Mouse (Mus musculus): ENCODE measurements around the gene Ltbp4. TPM values are rescaled to one million over a fixed set of nuclear protein-coding genes. Genes with fewer than 3 reads are reported as not detected.

Gene Ltbp4
- 1.6 TPM for polyA plus RNA-seq (2014; fragmentation: Illumina TruSeq; extraction: RNeasy Lipid Tissue Mini Kit (QIAGEN cat#74804); ENCODE audit: low read depth, low replicate concordance)

DNA sequence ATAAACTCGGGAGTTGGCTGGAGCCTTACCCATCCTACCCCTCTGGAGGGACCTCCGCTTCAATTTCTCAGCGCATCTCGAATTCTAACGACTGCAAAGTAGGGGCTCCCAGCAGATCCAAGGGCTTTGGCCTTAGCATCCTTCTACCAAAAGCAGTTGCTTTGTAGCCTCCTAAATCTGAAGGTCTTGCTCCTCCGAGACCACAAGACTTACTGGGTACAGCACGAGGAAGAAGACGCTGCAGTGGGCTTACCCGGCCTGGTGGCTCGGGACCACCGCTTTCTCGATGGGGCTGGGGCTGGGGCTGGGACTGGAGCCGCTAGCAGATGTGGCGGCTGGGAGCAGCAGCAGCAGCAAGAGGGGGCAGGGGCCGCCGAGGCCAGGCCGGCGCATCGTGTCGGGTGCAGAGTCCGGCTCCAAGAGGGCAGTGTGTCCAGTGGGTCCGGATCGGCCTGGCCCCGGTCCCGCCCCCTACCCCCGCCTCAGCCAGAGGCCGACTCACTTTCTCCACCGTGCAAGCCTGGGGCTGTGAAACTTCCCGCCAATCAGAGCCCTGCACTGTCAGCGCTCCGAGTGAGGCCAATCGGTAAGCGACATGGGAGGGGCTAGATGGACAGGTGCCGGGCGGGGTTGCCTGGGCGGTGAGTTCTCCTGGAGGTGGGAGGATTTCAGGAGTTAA is at the start of gene Ltbp4:
Ltbp4 (minus strand) TSS at position 518 of the 679 bp plus-strand sequence.

DNA sequence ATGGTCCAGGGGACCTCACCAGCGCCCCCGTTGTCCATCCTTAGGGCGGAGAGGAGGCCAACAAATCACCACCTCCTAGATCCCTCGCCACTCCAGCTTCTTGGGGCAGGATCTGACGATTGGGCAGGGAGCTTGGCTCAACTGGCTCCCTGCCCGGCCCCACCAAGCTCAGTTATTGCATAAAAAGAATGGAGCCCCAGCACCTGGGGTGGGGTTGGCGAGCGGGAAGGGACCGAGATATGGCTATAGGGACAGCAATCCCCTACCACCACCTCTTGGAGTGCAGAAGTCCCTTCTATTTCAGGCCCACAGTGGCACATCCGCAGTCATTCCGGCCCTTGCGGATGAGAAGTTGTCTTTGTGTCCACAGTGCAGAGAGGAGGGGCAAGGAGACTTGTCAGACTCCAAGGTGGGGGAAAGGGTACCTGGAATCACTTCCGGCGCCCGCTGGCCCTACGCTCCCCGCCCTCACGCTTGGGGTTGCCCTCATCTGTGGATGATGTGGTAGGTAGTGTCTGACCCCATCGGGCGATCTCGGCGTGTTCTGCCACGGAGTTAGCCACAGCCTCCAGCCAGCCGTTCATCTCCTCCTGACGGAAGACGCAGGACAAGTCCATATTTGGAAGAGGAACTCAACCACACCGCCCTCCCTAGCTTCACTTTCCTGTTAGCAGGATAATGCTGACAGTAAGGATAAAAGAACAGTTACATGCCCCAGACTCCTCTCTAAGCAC is 19.5 kb upstream of the Ltbp4 start, which contains the start of gene Gm20479:
Gm20479 (minus strand) TSS at position 559 of the 734 bp plus-strand sequence.

DNA sequence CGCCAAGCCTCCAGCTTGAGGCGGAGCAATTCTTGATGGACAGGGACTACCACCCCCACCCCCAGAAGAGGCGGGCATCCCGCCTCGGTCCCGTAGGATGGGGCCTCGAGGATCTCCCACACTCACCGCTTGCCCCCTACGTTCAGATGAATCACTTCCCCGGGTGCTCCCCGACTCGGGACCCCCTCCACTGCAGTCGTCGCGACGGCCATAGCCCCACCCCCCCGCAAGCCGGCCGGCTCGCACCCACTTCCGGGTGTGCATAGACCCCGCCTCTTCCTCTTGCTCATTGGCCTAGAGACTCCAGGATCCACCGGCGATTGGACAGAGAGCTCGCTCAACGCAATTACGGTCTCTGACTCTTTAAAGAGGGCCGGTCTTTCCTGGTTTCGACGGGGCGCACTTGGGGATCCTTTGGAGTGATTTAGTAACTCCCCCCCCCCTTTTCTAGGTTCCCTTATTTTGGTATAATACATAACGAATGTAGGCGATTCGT is 18.3 kb upstream of the Ltbp4 start, which contains the start of gene Shkbp1:
Shkbp1 (minus strand) TSS at position 275 of the 496 bp plus-strand sequence.

DNA sequence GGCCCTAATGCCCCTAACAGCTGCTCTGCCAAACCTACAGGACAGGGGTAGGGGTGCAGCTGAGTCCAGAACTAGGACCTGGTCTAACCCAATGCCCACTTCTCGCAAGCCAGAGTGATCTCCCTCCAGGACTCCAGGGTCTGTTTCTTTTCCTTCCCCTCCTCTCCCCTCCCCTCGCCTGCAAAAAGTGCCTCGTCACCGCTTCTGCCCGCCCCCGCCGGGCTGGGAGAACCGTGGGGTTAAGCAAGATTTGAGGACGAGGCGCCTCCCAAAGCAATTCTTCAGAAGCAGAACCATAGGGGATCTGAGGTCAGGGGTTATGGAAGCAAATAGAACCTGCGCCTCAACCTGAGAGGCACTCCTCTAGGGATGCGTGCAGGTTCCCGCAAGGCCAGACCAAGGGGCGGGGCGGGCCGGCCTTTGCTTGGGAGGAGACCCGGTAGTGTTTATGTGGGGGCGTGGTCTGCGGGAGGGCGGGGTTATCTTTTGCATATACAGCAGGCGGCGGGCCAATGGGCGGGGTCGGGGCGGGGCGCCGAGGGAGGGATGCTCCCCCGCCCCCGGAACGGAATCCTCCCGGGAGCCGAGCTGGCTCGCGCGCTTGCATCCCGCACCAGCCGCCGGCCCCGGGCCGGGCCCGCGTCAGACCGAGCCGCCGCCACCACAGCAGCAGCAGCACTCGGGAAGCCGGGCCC is 79.1 kb downstream of the Ltbp4 start, which contains the start of gene Numbl:
Numbl (plus strand) TSS at position 229 of the 695 bp plus-strand sequence.

Other genes with a start within 250 kb of the Ltbp4 start
- gene Cyp2f2, start 217.8 kb downstream of the Ltbp4 start, polyA plus RNA-seq (2014; fragmentation: Illumina TruSeq; extraction: RNeasy Lipid Tissue Mini Kit (QIAGEN cat#74804); ENCODE audit: low read depth, low replicate concordance) = 70.2 TPM
- gene Cyp2t4, start 184.0 kb downstream of the Ltbp4 start, polyA plus RNA-seq (2014; fragmentation: Illumina TruSeq; extraction: RNeasy Lipid Tissue Mini Kit (QIAGEN cat#74804); ENCODE audit: low read depth, low replicate concordance) = not detected
- gene Egln2, start 170.9 kb downstream of the Ltbp4 start, polyA plus RNA-seq (2014; fragmentation: Illumina TruSeq; extraction: RNeasy Lipid Tissue Mini Kit (QIAGEN cat#74804); ENCODE audit: low read depth, low replicate concordance) = 6.1 TPM
- 2.9 TPM for gene Rab4b, start 158.8 kb downstream of the Ltbp4 start, polyA plus RNA-seq (2014; fragmentation: Illumina TruSeq; extraction: RNeasy Lipid Tissue Mini Kit (QIAGEN cat#74804); ENCODE audit: low read depth, low replicate concordance)
- not detected for gene Gm21983, start 156.6 kb downstream of the Ltbp4 start, polyA plus RNA-seq (2014; fragmentation: Illumina TruSeq; extraction: RNeasy Lipid Tissue Mini Kit (QIAGEN cat#74804); ENCODE audit: low read depth, low replicate concordance)
- not detected for gene Mia, start 156.5 kb downstream of the Ltbp4 start, polyA plus RNA-seq (2014; fragmentation: Illumina TruSeq; extraction: RNeasy Lipid Tissue Mini Kit (QIAGEN cat#74804); ENCODE audit: low read depth, low replicate concordance)
- gene BC024978, start 141.9 kb downstream of the Ltbp4 start, polyA plus RNA-seq (2014; fragmentation: Illumina TruSeq; extraction: RNeasy Lipid Tissue Mini Kit (QIAGEN cat#74804); ENCODE audit: low read depth, low replicate concordance) = 15.8 TPM
- 7.7 TPM for gene Snrpa, start 141.4 kb downstream of the Ltbp4 start, polyA plus RNA-seq (2014; fragmentation: Illumina TruSeq; extraction: RNeasy Lipid Tissue Mini Kit (QIAGEN cat#74804); ENCODE audit: low read depth, low replicate concordance)
- gene Itpkc, start 109.0 kb downstream of the Ltbp4 start, polyA plus RNA-seq (2014; fragmentation: Illumina TruSeq; extraction: RNeasy Lipid Tissue Mini Kit (QIAGEN cat#74804); ENCODE audit: low read depth, low replicate concordance) = 0.58 TPM
- 1.8 TPM for gene Coq8b, start 104.7 kb downstream of the Ltbp4 start, polyA plus RNA-seq (2014; fragmentation: Illumina TruSeq; extraction: RNeasy Lipid Tissue Mini Kit (QIAGEN cat#74804); ENCODE audit: low read depth, low replicate concordance)
- gene Numbl, start 79.3 kb downstream of the Ltbp4 start, polyA plus RNA-seq (2014; fragmentation: Illumina TruSeq; extraction: RNeasy Lipid Tissue Mini Kit (QIAGEN cat#74804); ENCODE audit: low read depth, low replicate concordance) = 0.35 TPM
- gene Shkbp1, start 18.3 kb upstream of the Ltbp4 start, polyA plus RNA-seq (2014; fragmentation: Illumina TruSeq; extraction: RNeasy Lipid Tissue Mini Kit (QIAGEN cat#74804); ENCODE audit: low read depth, low replicate concordance) = 0.99 TPM
- gene Gm20479, start 19.7 kb upstream of the Ltbp4 start, polyA plus RNA-seq (2014; fragmentation: Illumina TruSeq; extraction: RNeasy Lipid Tissue Mini Kit (QIAGEN cat#74804); ENCODE audit: low read depth, low replicate concordance) = not detected
- not detected for gene Sptbn4, start 110.0 kb upstream of the Ltbp4 start, polyA plus RNA-seq (2014; fragmentation: Illumina TruSeq; extraction: RNeasy Lipid Tissue Mini Kit (QIAGEN cat#74804); ENCODE audit: low read depth, low replicate concordance)
- 1.6 TPM for gene Blvrb, start 110.3 kb upstream of the Ltbp4 start, polyA plus RNA-seq (2014; fragmentation: Illumina TruSeq; extraction: RNeasy Lipid Tissue Mini Kit (QIAGEN cat#74804); ENCODE audit: low read depth, low replicate concordance)
- gene Sertad3, start 136.1 kb upstream of the Ltbp4 start, polyA plus RNA-seq (2014; fragmentation: Illumina TruSeq; extraction: RNeasy Lipid Tissue Mini Kit (QIAGEN cat#74804); ENCODE audit: low read depth, low replicate concordance) = 2.0 TPM
- gene Sertad1, start 149.2 kb upstream of the Ltbp4 start, polyA plus RNA-seq (2014; fragmentation: Illumina TruSeq; extraction: RNeasy Lipid Tissue Mini Kit (QIAGEN cat#74804); ENCODE audit: low read depth, low replicate concordance) = 0.64 TPM
- gene Prx, start 161.6 kb upstream of the Ltbp4 start, polyA plus RNA-seq (2014; fragmentation: Illumina TruSeq; extraction: RNeasy Lipid Tissue Mini Kit (QIAGEN cat#74804); ENCODE audit: low read depth, low replicate concordance) = not detected
- not detected for gene Hipk4, start 185.6 kb upstream of the Ltbp4 start, polyA plus RNA-seq (2014; fragmentation: Illumina TruSeq; extraction: RNeasy Lipid Tissue Mini Kit (QIAGEN cat#74804); ENCODE audit: low read depth, low replicate concordance)
- gene Pld3, start 215.5 kb upstream of the Ltbp4 start, polyA plus RNA-seq (2014; fragmentation: Illumina TruSeq; extraction: RNeasy Lipid Tissue Mini Kit (QIAGEN cat#74804); ENCODE audit: low read depth, low replicate concordance) = 0.82 TPM
- 2.3 TPM for gene 2310022A10Rik, start 215.5 kb upstream of the Ltbp4 start, polyA plus RNA-seq (2014; fragmentation: Illumina TruSeq; extraction: RNeasy Lipid Tissue Mini Kit (QIAGEN cat#74804); ENCODE audit: low read depth, low replicate concordance)

All from adrenal gland, adult 10 weeks (tissue).